Mouse (Mus musculus) erythroblast, embryonic 14.5 days (primary cell): ENCODE results near the gene Cntnap5a.

Experiments used
- GATA1 ChIP-seq: IDR thresholded peaks from 2 replicates; pipeline ENCODE4 v1.6.1; 2012; ENCODE audit warnings: low read length, inconsistent platforms, mixed read lengths
- TAL1 ChIP-seq: IDR thresholded peaks from 3 replicates; pipeline ENCODE4 v1.6.1; 2012; ENCODE audit warnings: low read length, inconsistent platforms, mixed read lengths

DNA sequence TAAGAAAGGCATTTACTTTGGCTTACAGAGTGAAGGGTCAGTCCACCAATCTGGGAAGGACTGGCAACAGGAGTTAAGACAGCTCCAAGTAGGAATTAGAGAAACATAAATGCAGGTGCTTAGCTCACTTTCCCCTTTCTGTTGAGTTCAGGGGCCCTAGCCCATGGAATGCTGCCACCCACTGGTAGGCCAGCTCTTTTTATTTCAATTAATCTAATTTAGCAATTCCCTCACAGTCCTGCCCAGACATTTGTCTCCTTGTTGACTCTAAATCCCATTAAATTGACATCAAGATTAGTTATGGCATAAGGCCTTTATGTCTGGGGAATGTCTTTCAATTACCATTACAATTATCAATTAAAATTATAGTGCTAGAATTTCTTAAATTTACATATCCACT is 628.7 kb downstream of the Cntnap5a start:
- TF ChIP-seq TAL1 (no peak), GATA1 (no peak)
